Mouse (Mus musculus) neural tube, embryonic 11.5 days (tissue): ENCODE measurements around the gene Dnah9. TPM values are rescaled to one million over a fixed set of nuclear protein-coding genes. Genes with fewer than 3 reads are reported as not detected.
A peak's percentile ranks its signal among the peaks of the same experiment; 100 is the strongest.

ENCODE experiments used
- ATAC-seq: fragments of 200-750 bp; cut with Nextera tagmentation; 2 replicates; pipeline ENCODE4 v1.8.0; 2017; ENCODE audit warnings: moderate number of reproducible peaks, mild to moderate bottlenecking, moderate TSS enrichment, moderate library complexity; ENCODE audit not compliant: insufficient read depth, low FRiP score, low TSS enrichment
- DNase-seq: peaks from one replicate; pipeline ENCODE4 v3.0.0-alpha.2; 2015; ENCODE audit warnings: low spot score
- H3K27ac ChIP-seq: fragments of 300-500 bp; sonication (generic); 2 replicates; pipeline ENCODE4 v1.5.1; 2014; ENCODE audit warnings: low read depth, mild to moderate bottlenecking, low read length
- H3K27me3 ChIP-seq: fragments of 300-500 bp; sonication (generic); 2 replicates; pipeline ENCODE4 v1.6.1; 2014; ENCODE audit warnings: mild to moderate bottlenecking, low read length, mixed read lengths; ENCODE audit not compliant: control insufficient read depth, insufficient read depth
- H3K36me3 ChIP-seq: fragments of 300-500 bp; sonication (generic); 2 replicates; pipeline ENCODE4 v1.6.1; 2014; ENCODE audit warnings: mild to moderate bottlenecking, low read length, moderate library complexity, mixed read lengths; ENCODE audit not compliant: control insufficient read depth, insufficient read depth
- H3K4me1 ChIP-seq: fragments of 300-500 bp; sonication (generic); 2 replicates; pipeline ENCODE4 v1.6.1; 2014; ENCODE audit warnings: low read length, mixed read lengths; ENCODE audit not compliant: control insufficient read depth, insufficient read depth
- H3K4me2 ChIP-seq: fragments of 300-500 bp; sonication (generic); 2 replicates; pipeline ENCODE4 v1.6.1; 2014; ENCODE audit warnings: low read depth, mild to moderate bottlenecking, moderate library complexity
- H3K4me3 ChIP-seq: fragments of 300-500 bp; sonication (generic); 2 replicates; pipeline ENCODE4 v1.5.1; 2014; ENCODE audit warnings: low read depth, low read length
- H3K9ac ChIP-seq: fragments of 300-500 bp; sonication (generic); 2 replicates; pipeline ENCODE4 v1.6.1; 2014; ENCODE audit warnings: mild to moderate bottlenecking, low read length
- H3K9me3 ChIP-seq: fragments of 300-500 bp; sonication (generic); 2 replicates; pipeline ENCODE4 v1.6.1; 2016; ENCODE audit warnings: low read length; ENCODE audit not compliant: control insufficient read depth
- WGBS: fragments of 180-500 bp; shearing (Covaris S2); extraction: QIAGEN DNeasy Blood & Tissue Kit; methylation state at CpG from one replicate; pipeline ENCODE4 v1.1.7; 2014; 5-methylcytosine and 5-hydroxymethylcytosine counted together
- polyA plus RNA-seq: library from polyadenylated mRNA; unstranded; fragments of >200 nt; fragmentation: Nextera tagmentation; extraction: Ambion mirVana; gene quantifications from 2 replicates; pipeline ENCODE4 v1.2.1, GENCODE M21; 2014

Dnah9 gene
- polyA plus RNA-seq, 1 experiment from 2014 or later = 0.88 TPM

DNA sequence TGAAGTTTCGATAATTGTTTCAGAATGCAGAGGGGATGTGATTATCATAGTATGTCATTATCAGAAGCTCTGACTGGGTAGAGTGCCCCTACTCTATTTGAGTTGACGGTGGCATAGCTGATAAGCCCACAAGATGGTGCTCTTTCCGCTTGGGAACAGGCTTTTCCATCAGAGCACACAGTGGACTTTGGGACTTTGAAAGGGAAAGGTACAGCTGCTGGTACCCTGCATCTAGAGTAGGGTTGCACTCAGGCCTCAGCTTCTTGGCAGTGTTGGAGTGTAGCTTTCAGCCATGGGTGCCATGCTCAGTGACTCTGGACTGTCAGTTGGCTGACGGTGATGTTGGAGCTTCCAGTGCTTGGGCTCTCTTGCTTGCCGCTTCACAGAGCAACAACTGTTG, 348.1 kb downstream of the Dnah9 start:
- Histone ChIP-seq H3K4me3 (no peak overlapping the region), H3K36me3 (no peaks in the 10 kb centered on the region), H3K27ac (no peak overlapping the region), H3K9me3 (no peaks in the 10 kb centered on the region), H3K4me1 (no peaks in the 10 kb centered on the region), H3K9ac (no peak overlapping the region), H3K4me2 (no peak overlapping the region), H3K27me3 (no peaks in the 10 kb centered on the region)
- peak; percentile 25 for DNase-seq
- no peak for ATAC-seq
- 73% methylated on average over 5 of the region's 5 CpGs for WGBS

DNA sequence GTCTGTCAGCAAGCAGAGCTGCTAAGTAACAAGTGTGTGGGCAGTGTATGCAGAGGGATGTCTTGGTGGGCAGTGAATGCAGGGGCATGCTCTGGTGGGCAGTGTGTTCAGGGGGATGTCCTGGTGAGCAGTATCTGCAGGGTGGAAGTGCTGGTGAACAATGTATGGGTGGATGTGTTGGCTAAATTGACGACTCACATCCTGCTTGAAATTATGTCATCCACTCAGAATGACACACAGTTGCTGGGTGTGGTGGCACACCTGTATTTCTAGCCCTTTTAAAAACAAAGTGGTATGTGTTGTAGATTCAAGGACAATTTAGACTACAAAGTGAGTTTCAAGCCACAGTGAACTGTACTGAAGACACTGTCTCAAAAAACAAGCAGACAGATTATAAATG, 350.2 kb downstream of the Dnah9 start:
- Histone ChIP-seq H3K4me1 (no peaks in the 10 kb centered on the region), H3K4me2 (no peak overlapping the region), H3K9me3 (no peaks in the 10 kb centered on the region), H3K4me3 (no peak overlapping the region), H3K27ac (no peak overlapping the region), H3K36me3 (peaks cover 2% of the 10 kb centered on the region), H3K27me3 (no peaks in the 10 kb centered on the region), H3K9ac (no peak overlapping the region)
- WGBS = 76% methylated on average over 1 of the region's 1 CpGs
- no peak for DNase-seq
- ATAC-seq = no peak

DNA sequence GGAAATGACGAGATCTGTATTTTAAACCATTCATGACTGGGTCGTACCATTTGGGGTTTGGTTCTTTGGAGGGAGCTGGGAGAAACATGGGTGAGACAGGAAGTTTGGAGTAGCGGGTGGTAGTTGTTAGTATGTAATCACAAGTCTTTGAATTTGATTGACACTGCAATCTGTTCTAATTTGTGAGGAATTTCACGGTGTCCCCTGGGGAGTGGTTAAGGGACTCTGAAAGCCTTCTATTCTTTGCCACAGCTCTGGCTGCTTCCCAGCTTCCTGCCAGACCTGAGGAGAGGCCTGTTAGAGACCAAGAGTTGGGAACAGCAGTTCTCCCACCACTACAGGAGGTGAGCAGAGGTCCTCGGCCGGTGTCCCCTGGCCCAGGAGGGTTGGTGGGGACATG, 352.1 kb downstream of the Dnah9 start:
- no peak overlapping the region for H3K9ac ChIP-seq
- H3K4me2 ChIP-seq = no peak overlapping the region
- no peak overlapping the region for H3K27ac ChIP-seq
- no peak for DNase-seq
- H3K9me3 ChIP-seq = no peaks in the 10 kb centered on the region
- H3K4me1 ChIP-seq = no peaks in the 10 kb centered on the region
- 58% methylated on average over 6 of the region's 6 CpGs for WGBS
- no peak for ATAC-seq
- no peaks in the 10 kb centered on the region for H3K27me3 ChIP-seq
- H3K36me3 ChIP-seq = peaks cover 2% of the 10 kb centered on the region
- no peak overlapping the region for H3K4me3 ChIP-seq

DNA sequence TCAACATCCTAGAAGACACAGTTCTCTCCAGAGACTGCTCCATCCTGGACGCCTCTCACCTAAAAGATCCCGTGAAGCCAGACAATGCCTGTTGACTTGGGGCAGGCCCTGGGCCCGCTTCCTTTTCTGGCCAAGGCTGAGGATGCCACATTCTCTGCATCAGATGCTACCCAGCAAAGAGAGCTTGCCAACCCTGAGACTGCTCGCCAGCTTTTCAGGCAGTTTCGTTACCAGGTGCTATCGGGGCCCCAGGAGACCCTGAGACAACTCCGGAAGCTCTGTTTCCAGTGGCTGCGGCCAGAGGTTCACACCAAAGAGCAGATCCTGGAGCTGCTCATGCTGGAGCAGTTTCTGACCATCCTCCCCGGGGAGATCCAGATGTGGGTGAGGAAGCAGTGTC, 354.0 kb downstream of the Dnah9 start:
- Histone ChIP-seq H3K9me3 (no peaks in the 10 kb centered on the region), H3K4me1 (no peaks in the 10 kb centered on the region), H3K27me3 (no peaks in the 10 kb centered on the region), H3K4me2 (no peak overlapping the region), H3K4me3 (no peak overlapping the region), H3K9ac (no peak overlapping the region), H3K36me3 (peaks cover 2% of the 10 kb centered on the region), H3K27ac (no peak overlapping the region)
- 91% methylated on average over 9 of the region's 9 CpGs for WGBS
- no peak for ATAC-seq
- DNase-seq = no peak

DNA sequence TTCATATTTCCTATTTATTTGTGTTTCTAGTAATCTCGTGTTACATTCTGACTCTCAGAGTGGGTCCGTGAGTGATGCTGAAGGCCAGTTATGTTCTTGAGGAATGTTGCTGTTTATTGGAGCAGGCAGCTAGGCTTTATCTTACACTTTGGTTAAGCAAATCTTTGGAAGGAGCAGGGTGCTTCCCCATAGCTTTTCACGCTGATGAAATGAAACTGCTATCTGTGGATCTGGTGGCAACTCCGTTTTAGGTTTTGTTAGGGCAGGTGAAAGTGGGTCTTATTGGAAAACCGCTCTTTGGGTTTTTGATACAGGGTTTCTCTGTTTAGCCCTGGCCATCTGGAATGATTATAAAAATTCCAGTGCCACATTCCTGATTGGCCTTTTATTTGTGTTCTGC, 356.3 kb downstream of the Dnah9 start:
- Histone ChIP-seq H3K4me1 (0 out of 2 replicates have a peak, but pooled peaks cover 4% of the 10 kb centered on the region), H3K9ac (no peak overlapping the region), H3K4me3 (no peak overlapping the region), H3K27me3 (no peaks in the 10 kb centered on the region), H3K27ac (no peak overlapping the region), H3K4me2 (no peak overlapping the region), H3K36me3 (peaks cover 2% of the 10 kb centered on the region), H3K9me3 (no peaks in the 10 kb centered on the region)
- DNase-seq (no peak), ATAC-seq (no peak)
- 26% methylated on average over 5 of the region's 5 CpGs for WGBS

DNA sequence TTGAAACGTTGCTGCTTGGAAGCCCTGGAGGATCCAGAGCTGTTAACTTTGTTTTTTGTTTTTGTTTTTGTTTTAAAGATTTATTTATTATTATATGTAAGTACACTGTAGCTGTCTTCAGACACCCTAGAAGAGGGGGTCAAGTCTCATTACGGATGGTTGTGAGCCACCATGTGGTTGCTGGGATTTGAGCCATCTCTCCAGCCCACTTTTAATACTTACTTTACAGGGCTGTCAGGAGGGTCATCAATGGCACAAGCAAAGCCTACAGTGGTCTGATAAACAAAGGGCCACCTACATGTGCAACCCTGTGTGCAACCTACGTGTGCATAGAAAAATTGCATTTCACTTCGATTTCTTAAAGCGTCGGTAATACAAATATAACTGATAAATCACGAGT, 360.8 kb downstream of the Dnah9 start:
- no peaks in the 10 kb centered on the region for H3K9me3 ChIP-seq
- no peak for DNase-seq
- H3K4me1 ChIP-seq = 0 out of 2 replicates have a peak, but pooled peaks cover 4% of the 10 kb centered on the region
- peak overlapping the region; percentile 90 for H3K4me2 ChIP-seq
- H3K27me3 ChIP-seq = no peaks in the 10 kb centered on the region
- ATAC-seq = no peak
- 47% methylated on average over 7 of the region's 7 CpGs for WGBS
- H3K4me3 ChIP-seq = peak overlapping the region; percentile 86
- H3K9ac ChIP-seq = peak overlapping the region; percentile 78
- peak overlapping the region; percentile 85 for H3K27ac ChIP-seq
- H3K36me3 ChIP-seq = no peaks in the 10 kb centered on the region

DNA sequence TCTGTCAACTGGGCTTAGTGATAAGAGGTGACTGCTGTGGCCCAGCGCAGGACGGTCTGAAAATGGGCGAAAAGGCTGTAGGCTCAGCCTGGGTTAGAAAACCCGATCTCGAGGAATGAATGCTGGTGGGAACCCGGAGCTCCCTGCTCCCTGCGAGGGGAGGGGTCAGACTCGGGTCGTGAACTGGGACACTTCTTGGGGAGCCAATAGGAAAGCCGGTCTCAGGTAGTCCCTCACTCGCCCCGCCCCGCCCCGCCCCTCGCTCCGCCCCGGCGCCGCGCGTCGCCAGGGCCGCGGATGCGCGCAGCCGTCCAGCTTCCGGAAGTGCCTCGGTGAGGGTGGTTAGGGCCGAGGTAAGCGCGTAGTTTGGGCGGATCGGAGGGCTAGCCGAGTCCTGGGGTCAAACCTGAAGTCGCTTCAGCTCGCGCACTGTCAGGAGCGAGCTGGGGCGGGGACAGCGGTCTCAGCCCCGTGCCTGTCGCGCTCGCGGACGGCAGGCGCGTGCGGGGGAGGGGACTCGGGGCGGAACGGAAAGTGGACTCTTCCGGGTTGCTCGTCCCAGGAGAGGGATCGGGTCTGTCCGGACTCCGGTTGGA, 361.3 kb downstream of the Dnah9 start, which contains the start of gene Zkscan6:
Gene Zkscan6, plus strand, starts transcription at position 267 of the 596 bp plus-strand sequence.
- WGBS = under 1% methylated on average over 58 of the region's 58 CpGs
- H3K9ac ChIP-seq = peak within 1 kb of the TSS; percentile 78
- no peaks in the 10 kb centered on the region for H3K27me3 ChIP-seq
- H3K4me3 ChIP-seq = peak within 1 kb of the TSS; percentile 86
- H3K27ac ChIP-seq = peak within 1 kb of the TSS; percentile 85
- DNase-seq (peak; percentile 93), ATAC-seq (peak; percentile 97)
- H3K4me1 ChIP-seq = 0 out of 2 replicates have a peak, but pooled peaks cover 4% of the 10 kb centered on the region
- H3K4me2 ChIP-seq = peak within 1 kb of the TSS; percentile 90
- no peaks in the 10 kb centered on the region for H3K9me3 ChIP-seq
- H3K36me3 ChIP-seq = no peaks in the 10 kb centered on the region

DNA sequence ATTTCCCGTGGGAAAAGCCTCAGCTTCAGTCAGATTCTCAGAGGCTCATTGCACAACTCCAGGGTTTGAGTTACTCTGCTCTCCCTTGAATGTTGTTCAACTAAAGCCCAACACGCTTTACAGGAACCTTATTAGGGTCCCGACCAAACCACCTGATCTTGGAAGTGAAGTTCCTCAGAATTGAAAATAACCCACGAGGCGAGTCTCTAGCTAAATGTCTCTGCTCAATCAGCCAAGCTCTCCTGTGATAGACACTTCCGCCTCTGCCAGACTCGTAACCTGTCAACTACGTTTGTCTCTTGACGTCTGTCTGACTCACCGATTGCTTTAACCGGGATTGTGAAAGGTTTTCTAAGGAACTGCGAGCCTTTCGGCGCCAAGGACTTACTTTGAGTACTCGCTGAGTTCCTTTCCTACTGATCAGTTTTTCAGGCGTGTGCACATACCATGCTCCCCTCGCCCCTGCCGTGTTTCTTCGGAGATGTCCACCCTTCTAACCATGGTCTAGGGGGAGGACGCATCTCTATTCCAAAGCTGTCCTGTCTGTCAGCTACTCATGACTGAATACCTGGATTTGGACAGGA, 361.9 kb downstream of the Dnah9 start:
- H3K9me3 ChIP-seq = no peaks in the 10 kb centered on the region
- H3K27me3 ChIP-seq = no peaks in the 10 kb centered on the region
- H3K36me3 ChIP-seq = no peaks in the 10 kb centered on the region
- H3K4me1 ChIP-seq = 0 out of 2 replicates have a peak, but pooled peaks cover 4% of the 10 kb centered on the region
- WGBS = 2% methylated on average over 20 of the region's 20 CpGs
- no peak overlapping the region for H3K27ac ChIP-seq
- peak overlapping the region; percentile 90 for H3K4me2 ChIP-seq
- H3K9ac ChIP-seq = peak overlapping the region; percentile 56
- ATAC-seq (no peak; the same call in 1 of the 2 replicates), DNase-seq (no peak)
- peak overlapping the region; percentile 86 for H3K4me3 ChIP-seq

DNA sequence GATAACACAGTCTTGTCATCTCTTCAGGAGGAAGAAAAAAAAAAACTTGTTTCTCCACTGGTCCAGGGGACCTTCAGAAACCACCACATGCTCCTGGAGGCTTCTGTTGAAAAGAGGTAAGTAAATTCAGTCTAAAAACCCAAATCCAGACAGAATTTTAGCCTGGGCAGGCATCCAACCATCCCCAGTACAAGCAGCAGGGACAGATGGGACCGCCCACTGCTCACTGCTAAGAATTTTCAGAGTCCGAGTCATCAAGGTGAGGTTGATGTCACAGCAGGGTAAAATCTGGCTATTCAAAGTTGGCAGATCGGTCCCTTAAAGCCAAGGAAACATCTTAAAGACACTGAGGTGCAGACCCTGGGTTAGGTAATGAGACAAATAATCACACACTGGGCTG, 366.5 kb downstream of the Dnah9 start:
- H3K9me3 ChIP-seq = no peaks in the 10 kb centered on the region
- DNase-seq (no peak), ATAC-seq (no peak)
- no peaks in the 10 kb centered on the region for H3K27me3 ChIP-seq
- no peak overlapping the region for H3K4me2 ChIP-seq
- no peak overlapping the region for H3K4me3 ChIP-seq
- H3K27ac ChIP-seq = no peak overlapping the region
- H3K4me1 ChIP-seq = no peaks in the 10 kb centered on the region
- no peaks in the 10 kb centered on the region for H3K36me3 ChIP-seq
- 69% methylated on average over 3 of the region's 3 CpGs for WGBS
- no peak overlapping the region for H3K9ac ChIP-seq
